Mouse (Mus musculus) MEL (cell line): ENCODE measurements around the gene Yap1.

Experiments
- CHD1 ChIP-seq: IDR thresholded peaks from 2 replicates; pipeline ENCODE4 v1.6.1; 2012; ENCODE audit warnings: low read depth, mild to moderate bottlenecking, inconsistent platforms, low read length, improper control_type of control experiment
- CTCF ChIP-seq, 3 experiments: IDR thresholded peaks in 2 of 3; conservative IDR thresholded peaks in 1 of 3; 2 replicates each; pipeline ENCODE4 v1.5.1; 2011 to 2012; ENCODE audit warnings: low read length in 3 of 3, low read depth in 2 of 3, mild to moderate bottlenecking in 2 of 3, improper control_type of control experiment in 1 of 3, inconsistent platforms in 1 of 3, mixed read lengths in 1 of 3, moderate library complexity in 1 of 3; ENCODE audit not compliant: control insufficient read depth in 1 of 3, insufficient read depth in 1 of 3, poor library complexity in 1 of 3, severe bottlenecking in 1 of 3
- EP300 ChIP-seq, 2 experiments: IDR thresholded peaks; 2 replicates each; pipeline ENCODE4 v1.6.1; 2011; ENCODE audit warnings: improper control_type of control experiment in 2 of 2, low read length in 2 of 2, low read depth in 1 of 2, mild to moderate bottlenecking in 1 of 2
- GATA1 ChIP-seq: IDR thresholded peaks from 2 replicates; pipeline ENCODE4 v1.6.1; 2011; ENCODE audit warnings: low read depth, low read length, improper control_type of control experiment
- HCFC1 ChIP-seq: IDR thresholded peaks from 2 replicates; pipeline ENCODE4 v1.6.1; 2012; ENCODE audit warnings: low read depth, mild to moderate bottlenecking, inconsistent platforms, low read length, improper control_type of control experiment, moderate library complexity
- POLR2AphosphoS5 ChIP-seq: IDR thresholded peaks from 2 replicates; pipeline ENCODE4 v1.6.1; 2012; ENCODE audit warnings: low read depth, borderline replicate concordance, mild to moderate bottlenecking, inconsistent platforms, low read length, moderate library complexity, mixed read lengths
- RCOR1 ChIP-seq: IDR thresholded peaks from 2 replicates; pipeline ENCODE4 v1.6.1; 2012; ENCODE audit warnings: low read depth, mild to moderate bottlenecking, inconsistent platforms, low read length, improper control_type of control experiment
- SIN3A ChIP-seq: IDR thresholded peaks from 2 replicates; pipeline ENCODE4 v1.6.1; 2012; ENCODE audit warnings: low read length, improper control_type of control experiment, inconsistent platforms
- TAL1 ChIP-seq: IDR thresholded peaks from 2 replicates; pipeline ENCODE4 v1.6.1; 2012; ENCODE audit warnings: mild to moderate bottlenecking, inconsistent platforms, low read length, moderate library complexity, mixed read lengths
- TBP ChIP-seq: IDR thresholded peaks from 2 replicates; pipeline ENCODE4 v1.8.0; 2011; ENCODE audit warnings: low read depth, low read length, improper control_type of control experiment
- ZC3H11A ChIP-seq: IDR thresholded peaks from 2 replicates; pipeline ENCODE4 v1.6.1; 2012; ENCODE audit warnings: low read depth, mild to moderate bottlenecking, inconsistent platforms, low read length, improper control_type of control experiment
- ZNF384 ChIP-seq: IDR thresholded peaks from 2 replicates; pipeline ENCODE4 v1.6.1; 2012; ENCODE audit warnings: low read depth, mild to moderate bottlenecking, inconsistent platforms, low read length, improper control_type of control experiment

- TF ChIP-seq RCOR1, result no peak
- no peak for TF ChIP-seq SIN3A
- TF ChIP-seq ZC3H11A, result no peak
- no peak for TF ChIP-seq ZNF384
- TF ChIP-seq GATA1, result no peak
- TF ChIP-seq CTCF (IDR thresholded peaks at IDR 0.05 in 2 of 3, conservative IDR thresholded peaks at IDR 0.05 in 1 of 3; ENCODE audit: control insufficient read depth in 1 of 3, insufficient read depth in 1 of 3, low read depth in 2 of 3, low read length in 3 of 3, poor library complexity in 1 of 3, severe bottlenecking in 1 of 3), result no peak
- TF ChIP-seq TBP, result no peak
- no peak for TF ChIP-seq POLR2AphosphoS5
- TF ChIP-seq CHD1, result no peak
- no peak for TF ChIP-seq TAL1
- TF ChIP-seq HCFC1, result no peak
- TF ChIP-seq EP300 (IDR thresholded peaks at IDR 0.05; ENCODE audit: low read depth in 1 of 2, low read length in 2 of 2), result no peak
Measured at GRCm38 (mm10) chr9:8002806-8003205, 1.6 kb downstream of the Yap1 start.
